Mouse (Mus musculus) myocyte (in vitro differentiated cells): ENCODE data around the gene Fezf1. TPM values are rescaled to one million over a fixed set of nuclear protein-coding genes. Genes with fewer than 3 reads are reported as not detected.

Experiments used
- H3K27me3 ChIP-seq: one replicate; pipeline ENCODE4 v1.6.1; 2011; ENCODE audit not compliant: control insufficient read depth, insufficient read depth, insufficient read length
- H3K36me3 ChIP-seq: one replicate; pipeline ENCODE4 v1.6.1; 2011; ENCODE audit not compliant: control insufficient read depth, insufficient read depth
- H3K4me2 ChIP-seq: one replicate; pipeline ENCODE4 v1.6.1; 2011; ENCODE audit warnings: low read depth, control low read depth
- H3K4me3 ChIP-seq: one replicate; pipeline ENCODE4 v1.5.1; 2011; ENCODE audit warnings: mild to moderate bottlenecking, control low read depth, moderate library complexity
- H3K79me2 ChIP-seq: one replicate; pipeline ENCODE4 v1.6.1; 2011; ENCODE audit not compliant: control insufficient read depth, insufficient read depth
- H3ac ChIP-seq: one replicate; pipeline ENCODE4 v1.6.1; 2011; ENCODE audit not compliant: control insufficient read depth, insufficient read length
- CEBPB ChIP-seq: IDR thresholded peaks from 2 replicates; pipeline ENCODE4 v1.6.1; 2011; ENCODE audit warnings: mild to moderate bottlenecking, moderate library complexity; ENCODE audit not compliant: poor library complexity, insufficient read depth, severe bottlenecking
- E2F4 ChIP-seq: IDR thresholded peaks from one replicate; pipeline ENCODE4 v1.6.1; 2011; ENCODE audit warnings: mild to moderate bottlenecking, control low read depth, moderate library complexity; ENCODE audit not compliant: insufficient read depth
- MAX ChIP-seq: IDR thresholded peaks from one replicate; pipeline ENCODE4 v1.6.1; 2011; ENCODE audit warnings: low read depth, mild to moderate bottlenecking, control low read depth
- MYOD1 ChIP-seq, 3 experiments: IDR thresholded peaks; one replicate each; pipeline ENCODE4 v1.6.1; 2011; ENCODE audit warnings: control low read depth in 2 of 3, low read depth in 2 of 3, mild to moderate bottlenecking in 2 of 3, moderate library complexity in 1 of 3; ENCODE audit not compliant: insufficient read length in 2 of 3, control insufficient read depth in 1 of 3
- MYOG ChIP-seq, 3 experiments: IDR thresholded peaks; one replicate each; pipeline ENCODE4 v1.6.1; 2011; ENCODE audit warnings: control low read depth in 2 of 3, low read depth in 2 of 3, mild to moderate bottlenecking in 2 of 3; ENCODE audit not compliant: insufficient read length in 2 of 3, control insufficient read depth in 1 of 3, insufficient read depth in 1 of 3
- POLR2A ChIP-seq: IDR thresholded peaks from one replicate; pipeline ENCODE4 v1.6.1; 2011; ENCODE audit warnings: low read depth, mild to moderate bottlenecking, control low read depth, moderate library complexity; ENCODE audit not compliant: insufficient read length
- POLR2AphosphoS2 ChIP-seq: IDR thresholded peaks from one replicate; pipeline ENCODE4 v1.6.1; 2011; ENCODE audit warnings: low read depth, control low read depth; ENCODE audit not compliant: insufficient read length
- REST ChIP-seq: IDR thresholded peaks from one replicate; pipeline ENCODE4 v1.6.1; 2011; ENCODE audit warnings: mild to moderate bottlenecking, control low read depth, moderate library complexity; ENCODE audit not compliant: insufficient read depth, insufficient read length
- SRF ChIP-seq: IDR thresholded peaks from one replicate; pipeline ENCODE4 v1.6.1; 2011; ENCODE audit warnings: low read depth; ENCODE audit not compliant: control insufficient read depth, insufficient read length
- TCF12 ChIP-seq: IDR thresholded peaks from one replicate; pipeline ENCODE4 v1.6.1; 2011; ENCODE audit warnings: mild to moderate bottlenecking, control low read depth; ENCODE audit not compliant: poor library complexity, insufficient read depth, severe bottlenecking
- TCF3 ChIP-seq: IDR thresholded peaks from one replicate; pipeline ENCODE4 v1.6.1; 2011; ENCODE audit warnings: low read depth, control low read depth; ENCODE audit not compliant: insufficient read length
- USF1 ChIP-seq: IDR thresholded peaks from one replicate; pipeline ENCODE4 v1.6.1; 2011; ENCODE audit warnings: low read depth, mild to moderate bottlenecking, control low read depth, moderate library complexity
- polyA plus RNA-seq: library from polyadenylated mRNA; unstranded; fragments of >200 nt; fragmentation: generic; extraction: Trizol; gene quantifications from one replicate; pipeline ENCODE4 v1.2.1, GENCODE M21; 2012; ENCODE audit warnings: missing spikeins

Fezf1 gene
- polyA plus RNA-seq, 1 experiment, result not detected

GRCm38 (mm10) chr6:23247512-23248312 lies 450 bp downstream of the Fezf1 start:
- H3K27me3 ChIP-seq, result peaks cover 7% of the 10 kb centered on the region

GRCm38 (mm10) chr6:23246790-23247511 lies 1.2 kb downstream of the Fezf1 start:
- peaks cover 7% of the 10 kb centered on the region for H3K27me3 ChIP-seq
- H3K4me2 ChIP-seq, result no peak overlapping the region
- no peaks in the 10 kb centered on the region for H3K79me2 ChIP-seq
- H3K4me3 ChIP-seq, result no peak overlapping the region
- H3K36me3 ChIP-seq, result no peaks in the 10 kb centered on the region
- no peak overlapping the region for H3ac ChIP-seq
- TF ChIP-seq TCF3 (no peak), MAX (no peak), POLR2AphosphoS2 (no peak), USF1 (no peak), E2F4 (no peak), MYOG (IDR thresholded peaks at IDR 0.05; ENCODE audit: control insufficient read depth in 1 of 3, insufficient read depth in 1 of 3, insufficient read length in 2 of 3, low read depth in 2 of 3) (no peak), CEBPB (no peak), TCF12 (no peak), POLR2A (no peak), SRF (no peak), MYOD1 (IDR thresholded peaks at IDR 0.05; ENCODE audit: control insufficient read depth in 1 of 3, insufficient read length in 2 of 3, low read depth in 2 of 3) (no peak), REST (no peak)

More at GRCm38 (mm10) chr6:23247512-23248312, 450 bp downstream of the Fezf1 start:
- no peak overlapping the region for H3K4me2 ChIP-seq
- no peak overlapping the region for H3ac ChIP-seq
- H3K4me3 ChIP-seq, result no peak overlapping the region
- H3K36me3 ChIP-seq, result no peaks in the 10 kb centered on the region
- TF ChIP-seq TCF12, result no peak
- TF ChIP-seq REST, result no peak
- no peak for TF ChIP-seq E2F4
- TF ChIP-seq SRF, result no peak
- TF ChIP-seq POLR2AphosphoS2, result no peak
- no peak for TF ChIP-seq CEBPB
- TF ChIP-seq USF1, result no peak
- TF ChIP-seq MAX, result no peak
- no peak for TF ChIP-seq MYOG (IDR thresholded peaks at IDR 0.05; ENCODE audit: control insufficient read depth in 1 of 3, insufficient read depth in 1 of 3, insufficient read length in 2 of 3, low read depth in 2 of 3)
- TF ChIP-seq MYOD1 (IDR thresholded peaks at IDR 0.05; ENCODE audit: control insufficient read depth in 1 of 3, insufficient read length in 2 of 3, low read depth in 2 of 3), result no peak
- no peak for TF ChIP-seq POLR2A
- no peak for TF ChIP-seq TCF3
- no peaks in the 10 kb centered on the region for H3K79me2 ChIP-seq

- no peaks in the 10 kb centered on the region for H3K79me2 ChIP-seq
- H3K4me3 ChIP-seq, result no peak overlapping the region
- H3K27me3 ChIP-seq, result peaks cover 7% of the 10 kb centered on the region
- no peak overlapping the region for H3ac ChIP-seq
- TF ChIP-seq POLR2A (no peak), TCF3 (no peak), TCF12 (no peak), REST (no peak), E2F4 (no peak), MYOD1 (IDR thresholded peaks at IDR 0.05; ENCODE audit: control insufficient read depth in 1 of 3, insufficient read length in 2 of 3, low read depth in 2 of 3) (no peak), CEBPB (no peak), USF1 (no peak), POLR2AphosphoS2 (no peak), MYOG (IDR thresholded peaks at IDR 0.05; ENCODE audit: control insufficient read depth in 1 of 3, insufficient read depth in 1 of 3, insufficient read length in 2 of 3, low read depth in 2 of 3) (no peak), SRF (no peak), MAX (no peak)
- H3K4me2 ChIP-seq, result no peak overlapping the region
- no peaks in the 10 kb centered on the region for H3K36me3 ChIP-seq
Measured at GRCm38 (mm10) chr6:23246061-23246789, 1.9 kb downstream of the Fezf1 start.

GRCm38 (mm10) chr6:23245545-23246011 lies 2.6 kb downstream of the Fezf1 start:
- TF ChIP-seq MYOG (IDR thresholded peaks at IDR 0.05; ENCODE audit: control insufficient read depth in 1 of 3, insufficient read depth in 1 of 3, insufficient read length in 2 of 3, low read depth in 2 of 3) (no peak), SRF (no peak), POLR2A (no peak), POLR2AphosphoS2 (no peak), MAX (no peak), MYOD1 (IDR thresholded peaks at IDR 0.05; ENCODE audit: control insufficient read depth in 1 of 3, insufficient read length in 2 of 3, low read depth in 2 of 3) (no peak), TCF3 (no peak), REST (no peak), USF1 (no peak), CEBPB (no peak), TCF12 (no peak), E2F4 (no peak)
- Histone ChIP-seq H3K4me3 (no peak overlapping the region), H3K27me3 (peaks cover 7% of the 10 kb centered on the region), H3K36me3 (no peaks in the 10 kb centered on the region), H3K79me2 (no peaks in the 10 kb centered on the region), H3K4me2 (no peak overlapping the region), H3ac (no peak overlapping the region)
